Mouse (Mus musculus) limb, embryonic 11.5 days (tissue): ENCODE measurements around the gene Ablim1. TPM values are rescaled to one million over a fixed set of nuclear protein-coding genes. Genes with fewer than 3 reads are reported as not detected.

Source experiments
- ATAC-seq: fragments of 200-750 bp; cut with Nextera tagmentation; 2 replicates; pipeline ENCODE4 v1.8.0; 2017; ENCODE audit warnings: low read depth; ENCODE audit not compliant: insufficient number of reproducible peaks, low FRiP score, low TSS enrichment
- DNase-seq: peaks from one replicate; pipeline ENCODE4 v3.0.0-alpha.2; 2015; ENCODE audit warnings: low spot score
- H3K27ac ChIP-seq: fragments of 300-500 bp; sonication (generic); replicated peaks from 2 replicates; pipeline ENCODE4 v1.5.1; 2014; ENCODE audit warnings: low read depth, mild to moderate bottlenecking, low read length
- H3K27me3 ChIP-seq: fragments of 300-500 bp; sonication (generic); 2 replicates; pipeline ENCODE4 v1.6.1; 2014; ENCODE audit warnings: mild to moderate bottlenecking, low read length, mixed read lengths; ENCODE audit not compliant: control insufficient read depth, insufficient read depth
- H3K36me3 ChIP-seq: fragments of 300-500 bp; sonication (generic); 2 replicates; pipeline ENCODE4 v1.6.1; 2014; ENCODE audit warnings: mild to moderate bottlenecking, low read length, moderate library complexity, mixed read lengths; ENCODE audit not compliant: control insufficient read depth, insufficient read depth
- H3K4me1 ChIP-seq: fragments of 300-500 bp; sonication (generic); 2 replicates; pipeline ENCODE4 v1.6.1; 2014; ENCODE audit warnings: low read length, mixed read lengths; ENCODE audit not compliant: control insufficient read depth, insufficient read depth
- H3K4me2 ChIP-seq: fragments of 300-500 bp; sonication (generic); 2 replicates; pipeline ENCODE4 v1.6.1; 2014; ENCODE audit warnings: low read depth, mild to moderate bottlenecking, moderate library complexity; ENCODE audit not compliant: severe bottlenecking
- H3K4me3 ChIP-seq: fragments of 300-500 bp; sonication (generic); 2 replicates; pipeline ENCODE4 v1.5.1; 2014; ENCODE audit warnings: low read depth, low read length
- H3K9ac ChIP-seq: fragments of 300-500 bp; sonication (generic); 2 replicates; pipeline ENCODE4 v1.6.1; 2014; ENCODE audit warnings: mild to moderate bottlenecking, low read length
- H3K9me3 ChIP-seq: fragments of 300-500 bp; sonication (generic); 2 replicates; pipeline ENCODE4 v1.6.1; 2016; ENCODE audit warnings: low read length; ENCODE audit not compliant: control insufficient read depth
- WGBS: fragments of 180-500 bp; shearing (Covaris S2); extraction: QIAGEN DNeasy Blood & Tissue Kit; methylation state at CpG from one replicate; pipeline ENCODE4 v1.1.7; 2014; 5-methylcytosine and 5-hydroxymethylcytosine counted together
- polyA plus RNA-seq: library from polyadenylated mRNA; unstranded; fragments of >200 nt; fragmentation: Nextera tagmentation; extraction: Ambion mirVana; gene quantifications from 2 replicates; pipeline ENCODE4 v1.2.1, GENCODE M21; 2014

Gene Ablim1
- polyA plus RNA-seq, 1 experiment from 2014 or later, result 16.8 TPM

- ATAC-seq (no peak), DNase-seq (no peak)
- Histone ChIP-seq H3K27me3 (peaks cover 8% of the 10 kb centered on the region; the same call in 1 of the 2 replicates), H3K4me2 (no peak overlapping the region), H3K4me3 (no peak overlapping the region), H3K9ac (no peak overlapping the region), H3K9me3 (no peaks in the 10 kb centered on the region), H3K27ac (no peak overlapping the region), H3K36me3 (no peaks in the 10 kb centered on the region), H3K4me1 (peaks cover 11% of the 10 kb centered on the region)
- WGBS, result 89% methylated on average over 3 of the region's 3 CpGs
Measured at GRCm38 (mm10) chr19:57079606-57079981, 235.1 kb downstream of the Ablim1 start.

- Histone ChIP-seq H3K36me3 (no peaks in the 10 kb centered on the region), H3K9me3 (no peaks in the 10 kb centered on the region), H3K4me2 (no peak overlapping the region), H3K4me1 (peaks cover 11% of the 10 kb centered on the region), H3K4me3 (no peak overlapping the region), H3K9ac (no peak overlapping the region), H3K27ac (no peak overlapping the region), H3K27me3 (peaks cover 8% of the 10 kb centered on the region; the same call in 1 of the 2 replicates)
- DNase-seq, result no peak
- 74% methylated on average over 10 of the region's 10 CpGs for WGBS
- no peak for ATAC-seq
Measured at GRCm38 (mm10) chr19:57078867-57079605, 235.7 kb downstream of the Ablim1 start.

- Histone ChIP-seq H3K4me3 (no peak overlapping the region), H3K27me3 (peaks cover 13% of the 10 kb centered on the region), H3K27ac (no peak overlapping the region), H3K9ac (no peak overlapping the region), H3K4me1 (peaks cover 11% of the 10 kb centered on the region), H3K9me3 (no peaks in the 10 kb centered on the region), H3K36me3 (no peaks in the 10 kb centered on the region), H3K4me2 (no peak overlapping the region)
- 66% methylated on average over 13 of the region's 13 CpGs for WGBS
- DNase-seq (no peak), ATAC-seq (no peak)
Measured at GRCm38 (mm10) chr19:57077826-57078699, 236.7 kb downstream of the Ablim1 start.

- WGBS, result 87% methylated on average over 4 of the region's 4 CpGs
- Histone ChIP-seq H3K4me2 (no peak overlapping the region), H3K4me3 (no peak overlapping the region), H3K9me3 (no peaks in the 10 kb centered on the region), H3K27ac (no peak overlapping the region), H3K36me3 (no peaks in the 10 kb centered on the region), H3K27me3 (peaks cover 30% of the 10 kb centered on the region), H3K9ac (no peak overlapping the region), H3K4me1 (peaks cover 11% of the 10 kb centered on the region)
- no peak for DNase-seq
- no peak for ATAC-seq
Measured at GRCm38 (mm10) chr19:57073450-57073849, 241.3 kb downstream of the Ablim1 start.

- 76% methylated on average over 3 of the region's 3 CpGs for WGBS
- H3K9me3 ChIP-seq, result no peaks in the 10 kb centered on the region
- H3K27ac ChIP-seq, result no peak overlapping the region
- no peak overlapping the region for H3K4me2 ChIP-seq
- no peaks in the 10 kb centered on the region for H3K36me3 ChIP-seq
- H3K4me1 ChIP-seq, result peaks cover 8% of the 10 kb centered on the region
- no peak overlapping the region for H3K4me3 ChIP-seq
- no peak overlapping the region for H3K9ac ChIP-seq
- H3K27me3 ChIP-seq, result peaks cover 28% of the 10 kb centered on the region
- no peak for DNase-seq
- ATAC-seq, result no peak
Measured at GRCm38 (mm10) chr19:57072756-57073155, 242.0 kb downstream of the Ablim1 start.

GRCm38 (mm10) chr19:57067108-57067613 lies 247.6 kb downstream of the Ablim1 start:
- H3K4me1 ChIP-seq, result no peaks in the 10 kb centered on the region

GRCm38 (mm10) chr19:57066313-57066712 lies 248.4 kb downstream of the Ablim1 start:
- no peak for ATAC-seq
- 30% methylated on average over 3 of the region's 3 CpGs for WGBS
- no peak overlapping the region for H3K4me3 ChIP-seq
- no peaks in the 10 kb centered on the region for H3K36me3 ChIP-seq
- no peak overlapping the region for H3K4me2 ChIP-seq
- no peak overlapping the region for H3K27ac ChIP-seq
- peaks cover 8% of the 10 kb centered on the region; the same call in 1 of the 2 replicates for H3K27me3 ChIP-seq
- peak; percentile 75 for DNase-seq
- H3K9ac ChIP-seq, result no peak overlapping the region
- H3K4me1 ChIP-seq, result no peaks in the 10 kb centered on the region
- no peaks in the 10 kb centered on the region for H3K9me3 ChIP-seq

More at GRCm38 (mm10) chr19:57067108-57067613, 247.6 kb downstream of the Ablim1 start:
- ATAC-seq, result no peak
- no peak for DNase-seq
- H3K9me3 ChIP-seq, result no peaks in the 10 kb centered on the region
- peaks cover 11% of the 10 kb centered on the region; the same call in 1 of the 2 replicates for H3K27me3 ChIP-seq
- no peaks in the 10 kb centered on the region for H3K36me3 ChIP-seq
- H3K27ac ChIP-seq, result no peak overlapping the region
- H3K9ac ChIP-seq, result no peak overlapping the region
- H3K4me2 ChIP-seq, result no peak overlapping the region
- H3K4me3 ChIP-seq, result no peak overlapping the region
- whole genome bisulfite sequencing, result 88% methylated on average over 9 of the region's 9 CpGs

GRCm38 (mm10) chr19:57062746-57063145 lies 252.0 kb downstream of the Ablim1 start:
- Histone ChIP-seq H3K9me3 (peaks cover under 1% of the 10 kb centered on the region), H3K4me1 (no peaks in the 10 kb centered on the region), H3K27me3 (no peaks in the 10 kb centered on the region), H3K36me3 (peaks cover under 1% of the 10 kb centered on the region; the same call in 1 of the 2 replicates), H3K4me2 (no peak overlapping the region), H3K9ac (no peak overlapping the region), H3K4me3 (no peak overlapping the region), H3K27ac (no peak overlapping the region)
- WGBS, result 49% methylated on average over 4 of the region's 4 CpGs
- DNase-seq, result no peak
- no peak for ATAC-seq
